Mouse (Mus musculus) cerebellum, postnatal 10 days (tissue): ENCODE data around the gene Gpbp1l1.

Source experiments
- DNase-seq, 2 experiments: peaks; one replicate each; pipeline ENCODE4 v3.0.0; 2021; ENCODE audit warnings: mixed read lengths in 2 of 2

The Gpbp1l1 gene

DNA sequence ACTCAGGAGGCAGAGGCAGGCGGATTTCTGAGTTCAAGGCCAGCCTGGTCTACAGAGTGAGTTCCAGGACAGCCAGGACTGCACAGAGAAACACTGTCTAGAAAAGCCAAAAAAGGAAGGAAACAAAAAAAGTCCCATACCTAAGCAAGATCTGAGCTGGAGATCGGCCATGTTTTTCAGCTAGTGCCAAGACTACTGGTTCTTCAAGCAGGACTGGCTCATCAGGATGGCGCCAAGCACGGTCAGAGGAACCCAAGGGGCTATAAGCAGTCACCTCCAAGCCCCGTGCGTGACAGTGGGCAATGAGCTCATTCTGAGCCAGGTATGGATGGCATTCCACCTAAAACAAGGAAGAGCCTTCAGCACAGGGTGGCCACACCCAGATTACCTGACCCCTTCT, 81.4 kb downstream of the Gpbp1l1 start:
- no peak for DNase-seq

DNA sequence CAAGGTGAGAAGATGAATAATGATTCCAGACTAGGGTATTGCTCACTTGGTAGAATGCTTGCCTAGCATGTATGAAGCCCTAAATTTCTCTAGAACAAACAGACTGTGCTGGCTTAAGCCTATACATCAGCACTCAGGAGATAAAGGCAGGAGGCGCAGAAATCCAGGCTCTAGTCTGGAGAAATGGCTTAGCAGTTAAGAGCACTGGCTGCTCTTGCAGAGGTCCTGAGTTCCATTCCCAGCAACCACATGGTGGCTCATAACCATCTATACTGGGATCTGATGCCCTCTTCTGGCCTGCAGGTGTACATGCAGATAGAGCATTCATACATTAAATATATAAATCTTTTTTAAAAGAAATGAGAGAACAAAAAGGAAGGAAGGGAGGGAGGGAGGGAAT, 84.6 kb downstream of the Gpbp1l1 start:
- DNase-seq: no peak
